Mouse (Mus musculus) lung, adult 18-20 months (tissue): ENCODE data around the gene Ddx54.

Experiments
- DNase-seq, 2 experiments: peaks; one replicate each; pipeline ENCODE4 v3.0.0; 2022; ENCODE audit warnings: mixed read lengths in 2 of 2

Gene Ddx54

DNA sequence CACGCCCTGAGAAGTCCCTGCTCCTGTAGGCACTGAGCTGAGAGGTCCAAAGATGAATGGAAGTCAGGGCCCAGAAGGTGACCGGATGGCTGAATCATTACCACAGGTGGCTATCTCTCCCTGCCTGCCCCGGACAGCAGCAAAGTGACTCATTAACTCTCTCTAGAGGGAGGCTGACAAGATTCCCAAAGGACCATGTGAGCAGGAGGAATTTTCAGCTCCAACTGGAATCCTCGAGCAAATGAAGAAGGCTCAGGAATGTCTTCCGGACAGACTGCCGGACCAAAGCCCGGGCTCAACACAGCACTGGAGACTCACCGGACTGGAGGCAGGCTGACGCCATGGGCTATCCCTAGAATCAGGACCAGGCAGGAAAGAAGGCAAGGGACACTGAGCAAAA lies 30.5 kb upstream of the Ddx54 start:
- no peak for DNase-seq

DNA sequence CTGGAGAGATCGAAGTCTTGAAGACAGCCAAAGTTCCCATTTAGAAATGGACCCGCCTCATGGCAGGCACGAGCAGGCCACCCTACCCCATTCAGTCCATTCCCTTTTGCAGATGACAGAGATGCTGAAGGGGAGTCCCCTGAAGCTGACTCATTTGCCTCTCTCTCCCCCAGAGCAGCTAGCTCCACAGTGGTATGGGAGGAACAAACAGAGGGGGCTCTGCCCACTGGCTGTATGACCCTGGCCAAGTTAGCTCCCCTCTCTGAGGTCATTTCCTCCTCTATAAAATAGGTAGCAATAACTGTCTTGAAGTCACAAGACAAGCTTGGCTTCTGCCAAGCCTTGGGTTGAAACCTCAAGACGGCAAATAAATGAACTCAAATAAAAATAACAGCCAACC lies 29.0 kb upstream of the Ddx54 start:
- no peak for DNase-seq

DNA sequence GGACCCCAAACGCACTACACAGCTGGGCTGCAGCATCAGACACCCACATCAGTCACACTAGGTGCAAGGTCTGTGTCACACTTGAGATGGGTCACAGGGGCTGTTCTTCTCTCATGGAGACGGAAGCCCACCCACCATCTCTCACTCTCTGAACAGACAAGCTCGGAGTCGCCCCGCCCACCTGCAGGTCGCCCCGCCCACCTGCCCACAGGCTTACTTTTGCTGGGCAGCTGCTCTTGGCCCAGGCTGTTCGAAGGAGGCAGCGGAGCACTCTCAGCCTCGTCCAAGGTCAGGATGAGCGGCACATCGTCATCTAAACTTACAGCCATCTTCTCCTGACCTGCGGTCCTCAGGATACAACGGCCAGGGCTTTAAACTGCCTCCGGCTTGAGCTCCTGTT lies 27.6 kb upstream of the Ddx54 start:
- DNase-seq: no peak

DNA sequence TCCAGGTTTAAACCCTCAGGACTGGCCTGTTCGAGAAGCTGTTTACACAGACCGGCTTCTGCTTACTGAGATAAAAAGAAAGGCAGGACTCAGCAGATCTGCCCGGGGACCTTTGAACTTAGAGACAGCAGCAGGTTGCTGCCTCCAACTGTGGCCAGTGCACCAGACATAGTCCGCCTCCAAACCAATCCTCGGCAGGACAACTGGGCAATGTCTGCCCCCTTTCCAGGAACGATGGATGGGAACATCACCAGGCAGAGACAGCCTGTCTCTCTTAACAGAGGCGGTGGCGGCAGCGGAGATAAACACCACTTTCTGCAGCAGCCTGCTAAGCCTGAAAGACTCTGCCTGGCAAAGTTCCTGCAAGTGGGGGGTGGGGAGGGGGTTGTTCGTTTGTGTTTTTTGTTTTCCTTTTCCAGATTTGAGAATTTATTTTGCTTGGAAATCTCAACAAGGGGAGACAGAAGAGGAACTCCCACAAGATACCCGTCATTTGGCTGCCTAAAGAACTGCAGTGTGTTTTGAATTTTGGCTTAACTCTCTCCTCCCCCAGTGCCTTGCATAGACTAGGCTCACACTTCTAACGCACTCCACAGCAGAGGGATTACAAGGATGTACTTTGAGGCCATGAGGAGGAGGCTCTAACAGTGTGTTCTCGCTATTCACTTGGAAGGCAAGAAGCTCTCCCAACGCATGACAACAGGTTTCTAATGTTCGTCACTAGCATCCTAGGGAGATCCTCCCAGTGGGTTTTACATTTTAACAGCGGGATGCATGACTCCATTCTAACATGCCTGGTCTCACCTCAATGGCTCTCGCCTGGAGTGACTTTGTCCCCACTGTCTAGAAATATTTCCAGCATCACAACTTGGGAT lies 25.6 kb upstream of the Ddx54 start:
- DNase-seq: no peak

DNA sequence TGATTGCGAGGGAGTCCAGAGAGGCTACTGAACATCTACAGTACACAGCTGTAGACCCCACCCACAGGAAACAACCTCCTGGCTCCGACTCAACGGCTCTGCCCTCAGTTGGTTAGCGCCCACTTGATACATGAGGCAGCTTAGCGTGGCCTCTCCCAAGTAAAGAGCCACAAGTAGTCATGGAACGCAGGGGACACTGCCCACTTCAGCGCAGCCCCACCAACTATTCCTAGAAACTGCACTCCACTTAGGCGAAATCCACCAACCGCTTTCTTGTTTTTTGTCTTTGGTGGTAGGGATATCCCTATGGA lies 25.0 kb upstream of the Ddx54 start:
- peak; percentile 59 to 74 for DNase-seq

DNA sequence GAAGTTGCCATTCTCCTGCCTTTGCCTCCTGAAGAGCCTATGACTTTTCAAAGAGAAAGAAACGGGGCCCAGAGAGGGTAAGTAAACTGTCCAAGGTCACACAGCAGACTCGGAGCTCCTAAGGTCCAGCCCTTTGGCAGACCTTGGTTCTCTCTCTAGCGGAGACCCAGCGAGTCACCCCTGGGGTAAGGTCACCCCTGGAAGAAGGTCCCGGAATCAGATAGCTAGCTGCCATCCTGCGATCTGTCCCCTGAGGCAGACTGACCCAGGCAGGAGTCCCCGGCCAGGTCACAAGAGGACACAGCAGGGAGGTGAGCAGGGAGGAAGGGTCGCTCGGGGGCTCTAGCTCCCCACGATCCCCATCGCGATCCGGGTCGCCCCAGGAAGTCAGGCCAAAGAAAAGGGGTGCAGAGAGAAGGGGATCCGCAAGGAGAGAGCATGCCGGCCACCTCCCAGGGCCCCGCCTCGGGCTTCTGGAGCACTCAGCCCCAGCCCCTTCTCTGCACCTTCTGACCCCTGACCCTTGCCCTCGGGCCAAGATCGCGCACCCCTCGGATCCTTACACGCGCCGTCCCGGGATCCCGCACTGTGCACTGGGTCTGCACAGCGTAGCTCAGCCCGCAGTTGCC lies 24.5 kb upstream of the Ddx54 start:
- DNase-seq: no peak

DNA sequence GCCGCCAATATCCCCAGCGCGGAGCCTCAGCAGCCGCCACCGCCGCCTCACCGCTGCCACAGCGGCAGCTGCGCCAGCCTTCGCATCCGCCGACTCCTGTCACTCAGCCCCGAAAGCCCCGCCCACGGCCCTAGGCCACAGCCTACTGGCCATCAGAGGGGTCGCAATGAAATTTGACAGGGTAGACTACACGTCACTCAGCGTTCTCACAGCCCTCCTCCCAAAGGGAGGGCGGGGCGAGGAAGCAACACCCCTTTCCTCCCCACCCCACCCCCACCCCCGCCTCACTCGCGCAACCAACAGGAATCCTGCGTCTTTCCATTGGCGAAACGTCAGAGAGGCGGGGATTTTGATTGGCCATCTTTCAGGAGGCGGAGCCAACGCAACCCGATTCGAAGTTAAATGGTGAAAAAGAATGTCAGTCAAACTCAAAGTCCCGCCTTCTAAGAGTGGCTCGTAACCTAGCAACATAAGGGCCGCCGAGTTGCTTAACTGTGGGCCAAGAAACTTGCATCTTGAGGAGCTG lies 23.9 kb upstream of the Ddx54 start, which contains the start of the genes Tpcn1 and Iqcd:
TSS of gene Tpcn1 (minus strand) at position 105 of the 526 bp plus-strand sequence.
TSS of gene Iqcd (plus strand) at position 448 of the 526 bp plus-strand sequence.
- DNase-seq: peak; percentile 99

DNA sequence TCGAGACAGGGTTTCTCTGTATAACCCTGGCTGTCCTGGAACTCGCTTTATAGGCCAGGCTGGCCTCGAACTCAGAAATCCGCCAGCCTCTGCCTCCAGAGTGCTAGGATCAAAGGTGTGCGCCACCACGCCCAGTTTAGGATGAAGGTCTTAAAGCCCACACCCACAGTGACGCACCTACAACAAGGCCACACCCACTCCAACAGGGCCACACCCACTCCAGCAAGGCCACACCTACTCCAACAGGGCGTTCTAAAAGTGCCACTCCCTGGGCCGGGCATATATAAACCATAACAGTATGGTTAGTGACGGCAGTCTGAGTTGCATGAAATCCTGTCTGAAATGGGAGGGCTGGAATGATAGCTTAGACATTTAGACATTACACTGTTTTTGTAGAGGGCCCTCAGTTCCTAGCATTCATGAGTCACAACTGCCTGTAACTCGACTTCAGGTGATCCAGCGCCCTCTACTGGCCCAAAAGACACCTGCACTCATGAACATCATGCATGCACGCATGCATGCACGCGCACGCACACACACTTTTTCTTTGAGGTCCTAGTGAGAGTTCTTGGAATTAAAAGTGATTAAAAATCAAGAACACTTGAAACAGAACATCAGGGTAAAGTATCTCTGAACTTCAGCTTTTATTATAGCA lies 22.1 kb upstream of the Ddx54 start:
- DNase-seq: no peak

DNA sequence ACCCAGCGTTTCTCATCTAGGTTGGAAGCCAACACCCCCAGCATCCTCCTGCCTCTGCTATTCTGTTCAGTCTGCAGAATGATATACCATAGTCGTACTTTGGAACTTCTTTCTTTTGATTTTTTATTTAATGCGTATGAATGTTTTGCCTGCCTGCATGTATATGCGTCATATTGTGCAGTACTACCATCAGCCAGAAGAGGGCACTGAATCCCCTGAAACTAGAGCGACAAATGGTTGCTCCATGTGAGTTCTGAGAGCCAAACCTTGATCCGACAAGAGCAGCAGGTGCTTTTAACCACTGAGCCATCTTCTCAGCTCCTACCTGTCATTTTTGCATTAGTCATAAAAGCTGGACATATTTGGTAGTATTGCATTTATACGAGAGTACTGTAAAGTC lies 20.4 kb upstream of the Ddx54 start:
- no peak for DNase-seq

DNA sequence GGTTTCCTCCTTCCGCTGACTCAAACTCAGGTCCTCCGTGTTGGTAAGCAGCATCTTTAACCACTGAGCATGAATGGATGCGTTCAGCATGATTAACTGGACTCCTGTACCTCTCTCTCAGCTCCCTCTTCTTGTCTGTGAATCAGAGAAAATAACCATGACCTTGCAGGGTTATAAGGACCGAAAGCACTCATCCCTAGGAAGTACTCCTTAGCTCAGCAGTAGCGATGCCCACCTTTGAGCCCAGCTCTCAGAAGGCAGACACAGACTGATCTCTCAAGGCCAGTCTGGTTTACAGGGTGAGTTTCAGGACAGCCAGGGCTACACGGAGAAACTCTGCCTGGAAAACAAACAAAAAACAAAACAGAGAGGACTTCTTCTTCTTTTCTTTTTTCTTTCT lies 18.1 kb upstream of the Ddx54 start:
- no peak for DNase-seq

DNA sequence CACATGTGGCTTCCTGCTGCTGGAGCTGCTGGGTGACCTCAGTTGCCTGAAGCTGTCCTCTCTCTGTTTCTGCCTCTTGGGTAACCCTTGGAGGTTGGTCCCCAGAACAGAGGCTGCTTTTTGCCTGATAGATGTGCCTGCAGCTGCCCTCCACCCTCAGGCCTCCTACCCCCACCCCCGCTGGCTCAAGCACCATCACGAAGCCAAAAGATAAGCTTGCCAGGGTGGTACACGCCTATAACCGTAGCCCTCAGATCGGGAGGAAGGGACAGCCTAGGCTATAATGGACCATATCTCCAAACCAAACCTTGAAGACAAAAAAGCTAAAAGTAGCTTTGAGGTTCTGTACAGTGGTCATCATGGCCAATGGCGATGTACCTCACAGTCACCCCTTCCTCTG lies 12.9 kb upstream of the Ddx54 start:
- no peak for DNase-seq

DNA sequence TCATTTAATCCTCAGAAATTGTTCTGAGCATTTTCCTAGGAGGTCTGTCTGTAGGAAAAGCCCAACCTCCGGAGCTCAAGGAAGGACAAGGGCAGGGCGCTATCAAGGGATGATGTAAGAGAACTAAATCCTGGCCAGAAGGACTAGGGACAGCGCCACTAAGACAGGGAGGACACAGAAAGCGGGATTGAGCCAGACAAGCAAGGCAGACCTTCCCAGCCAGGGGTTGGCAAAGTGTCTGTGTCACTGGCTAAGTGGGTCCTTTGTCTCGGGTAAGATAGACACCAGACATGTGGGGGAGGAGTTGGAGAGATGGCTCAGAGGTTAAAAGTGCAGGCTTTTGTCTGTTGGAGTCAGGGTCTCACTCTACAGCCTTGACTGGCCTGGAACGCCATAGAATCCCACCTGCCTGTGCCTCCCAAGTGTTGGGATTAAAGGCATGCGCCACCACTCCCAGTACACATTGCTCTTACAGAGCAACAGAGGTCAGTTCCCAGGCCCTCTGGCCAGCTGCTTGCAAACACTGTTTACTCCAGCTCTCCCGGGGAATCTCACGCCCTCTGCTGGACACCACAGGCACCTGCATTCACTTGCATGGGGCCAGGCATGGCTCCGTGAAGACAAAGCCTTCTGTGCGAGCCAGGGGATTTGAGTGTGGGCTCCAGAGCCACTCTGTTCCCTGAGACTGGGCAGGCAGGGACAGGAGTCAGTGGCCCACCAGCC lies 11.4 kb upstream of the Ddx54 start:
- DNase-seq: no peak

DNA sequence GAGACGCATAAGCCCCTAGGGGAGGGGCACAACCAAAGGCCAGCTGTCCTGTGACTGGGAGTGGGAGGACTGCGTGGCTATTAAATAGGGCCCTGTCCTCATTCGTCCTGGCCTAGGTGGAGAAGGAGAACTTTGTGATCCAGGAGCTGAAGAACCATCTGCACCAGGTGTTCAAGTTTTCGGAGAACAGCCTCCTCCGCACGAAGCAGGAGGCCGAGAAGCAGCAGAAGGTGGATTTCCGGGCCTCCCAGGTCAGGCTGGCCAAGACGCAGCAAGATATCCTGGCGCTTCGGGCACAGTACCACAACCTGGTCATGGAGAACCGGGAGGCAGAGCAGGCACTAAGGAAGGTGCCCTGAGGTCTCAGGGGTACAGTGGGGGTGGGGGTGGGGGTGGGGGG lies 10.3 kb upstream of the Ddx54 start:
- DNase-seq: no peak

DNA sequence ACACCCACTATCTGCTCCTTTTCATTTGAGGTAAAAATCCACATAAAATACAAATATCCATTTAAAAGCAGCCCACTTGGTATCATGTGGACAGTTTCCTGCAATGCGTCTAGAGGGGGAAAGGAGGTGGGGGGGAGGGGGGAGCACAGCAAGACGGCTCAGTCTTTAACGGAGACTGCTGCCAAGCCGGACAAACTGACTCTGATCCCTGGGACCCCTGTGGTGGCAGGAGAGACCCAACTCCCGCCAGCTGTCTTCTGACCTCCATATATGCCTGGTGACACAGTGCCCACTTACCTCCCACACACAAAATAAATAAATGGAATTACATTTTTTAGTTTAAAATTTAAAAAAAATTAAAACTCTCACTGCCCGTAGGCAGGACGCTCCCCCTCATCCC lies 9.0 kb upstream of the Ddx54 start:
- DNase-seq: no peak

DNA sequence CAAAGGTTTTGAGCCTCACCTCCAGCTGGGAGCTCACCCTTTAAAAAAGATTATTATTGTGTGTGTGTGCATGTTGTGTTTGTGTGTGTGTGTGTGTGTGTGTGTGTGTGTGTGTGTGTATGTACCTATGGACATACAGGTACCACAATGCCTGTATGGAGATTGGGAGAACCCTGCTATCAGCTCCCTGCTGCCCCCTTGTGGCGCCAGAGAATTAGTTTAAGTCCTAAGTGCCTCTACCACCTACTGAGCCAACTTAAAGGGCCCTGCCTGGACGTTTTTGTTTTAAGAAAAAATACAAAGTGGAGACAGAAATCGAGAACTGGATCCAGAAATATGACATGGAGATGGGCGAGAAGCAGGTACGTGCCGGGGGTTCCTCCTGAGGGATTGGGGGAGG lies 7.7 kb upstream of the Ddx54 start:
- peak; percentile 77 to 82 for DNase-seq

DNA sequence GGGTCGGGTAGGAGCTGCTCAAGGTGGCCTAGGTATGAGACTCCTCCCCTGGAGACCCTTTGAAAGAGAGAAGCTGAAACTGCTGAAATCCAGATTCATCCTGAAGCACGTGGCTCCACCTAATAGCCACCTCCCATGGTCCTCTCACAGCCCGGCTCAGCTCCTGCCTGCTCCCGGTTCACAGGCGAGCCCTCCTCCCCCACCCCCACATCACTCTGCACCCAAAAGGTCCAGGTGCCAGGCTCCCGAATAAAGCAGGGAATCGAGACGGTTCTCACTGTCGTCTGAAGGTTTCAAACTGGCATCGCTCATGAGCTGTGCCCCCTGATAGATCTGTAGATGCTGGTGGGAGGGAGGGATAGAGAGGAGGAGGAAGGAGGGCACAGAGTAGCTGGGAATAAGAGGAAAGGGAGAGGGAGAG lies 7.3 kb upstream of the Ddx54 start:
- DNase-seq: no peak

DNA sequence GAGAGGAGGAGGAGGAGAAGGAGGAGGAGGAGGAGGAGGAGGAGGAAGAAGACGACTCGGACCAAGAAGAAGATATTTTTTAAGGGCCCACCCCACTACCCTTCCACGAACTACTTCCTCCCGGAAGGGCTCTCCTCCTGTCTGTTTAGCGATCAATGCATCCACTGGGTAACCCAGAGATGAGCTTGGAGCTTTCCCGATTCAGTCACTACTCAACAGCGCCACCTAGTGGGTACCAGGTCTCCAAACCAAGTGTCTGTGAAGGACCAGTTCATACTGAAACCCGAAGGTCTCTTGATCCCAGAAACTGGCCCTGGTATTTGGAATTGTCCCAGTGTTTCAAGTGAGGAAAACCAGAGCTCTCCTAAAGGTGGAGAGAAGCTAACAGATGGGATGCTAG lies 6.9 kb upstream of the Ddx54 start:
- peak; percentile 79 to 87 for DNase-seq

DNA sequence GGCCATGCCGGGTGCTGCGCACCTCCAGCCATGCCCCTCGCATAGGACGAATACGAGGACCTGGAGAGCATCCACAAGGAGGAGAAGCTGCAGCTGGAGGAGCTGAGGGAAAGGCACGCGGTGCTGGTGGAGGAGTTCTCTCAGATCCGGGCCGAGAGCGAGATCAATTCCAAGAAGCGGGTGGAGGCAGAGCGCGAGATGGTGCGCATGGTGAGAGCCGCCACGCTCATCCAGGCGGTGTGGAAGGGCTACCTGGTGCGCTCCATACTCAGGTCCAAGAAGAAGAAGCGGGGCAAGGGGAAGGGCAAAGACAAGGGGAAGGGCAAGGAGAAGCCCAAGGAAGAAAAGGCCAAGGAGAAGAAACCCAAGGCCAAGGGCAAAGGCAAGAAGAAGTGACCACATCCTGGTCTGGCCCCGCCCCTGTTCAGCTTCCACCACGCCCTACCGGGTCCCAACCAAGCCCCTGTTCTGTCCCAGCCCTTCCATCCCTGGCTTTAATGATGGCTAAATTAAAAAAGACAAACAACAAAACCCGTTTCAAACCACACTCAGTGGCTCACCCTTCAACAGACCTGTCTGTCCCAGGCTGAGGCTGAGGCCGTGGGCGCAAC lies 5.8 kb upstream of the Ddx54 start:
- DNase-seq: no peak

DNA sequence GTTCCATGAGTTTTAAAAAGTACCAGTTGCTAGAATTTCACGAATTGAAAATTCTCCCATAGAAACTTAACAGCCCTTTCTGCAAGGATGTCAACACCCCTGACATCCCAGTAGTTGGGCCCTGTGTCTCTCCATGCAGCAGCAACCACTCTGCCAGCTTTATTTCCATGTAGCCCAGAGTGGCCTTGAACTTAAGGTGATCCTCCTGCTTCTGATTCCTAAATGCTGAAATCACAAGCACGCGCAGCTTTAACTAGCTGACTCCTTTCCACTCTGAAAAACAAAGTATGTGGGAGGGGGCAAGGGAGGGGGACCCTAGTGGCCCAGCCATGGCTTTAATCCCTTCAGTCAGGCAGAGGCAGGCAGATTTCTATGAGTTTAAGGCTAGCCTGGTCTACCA lies 5.2 kb upstream of the Ddx54 start:
- DNase-seq: no peak

DNA sequence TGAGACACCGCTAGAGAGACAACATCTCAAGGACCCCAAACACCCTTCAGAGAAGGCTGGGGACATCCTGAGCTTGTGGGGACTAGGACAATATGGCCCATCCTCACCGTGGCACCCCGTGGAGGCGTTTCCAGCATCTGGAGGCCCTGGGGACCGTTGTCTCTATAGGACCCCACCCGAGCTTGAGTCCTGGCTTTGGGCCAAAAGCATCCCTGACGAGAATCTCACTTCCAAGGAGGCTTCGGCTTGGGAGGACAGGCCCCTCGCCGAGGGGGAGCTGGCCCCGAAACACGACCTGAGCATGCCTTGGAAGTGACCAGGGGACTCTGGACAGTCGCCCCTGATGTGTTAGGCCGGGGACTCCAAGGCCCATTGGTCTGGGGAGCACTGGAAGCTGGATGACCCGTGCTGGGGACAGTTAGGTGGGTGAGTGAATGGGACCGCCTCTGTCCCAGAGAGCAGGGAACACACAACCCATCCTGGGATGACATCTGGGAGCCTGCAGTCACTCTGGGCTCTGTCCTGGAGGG lies 3.2 kb upstream of the Ddx54 start:
- no peak for DNase-seq

DNA sequence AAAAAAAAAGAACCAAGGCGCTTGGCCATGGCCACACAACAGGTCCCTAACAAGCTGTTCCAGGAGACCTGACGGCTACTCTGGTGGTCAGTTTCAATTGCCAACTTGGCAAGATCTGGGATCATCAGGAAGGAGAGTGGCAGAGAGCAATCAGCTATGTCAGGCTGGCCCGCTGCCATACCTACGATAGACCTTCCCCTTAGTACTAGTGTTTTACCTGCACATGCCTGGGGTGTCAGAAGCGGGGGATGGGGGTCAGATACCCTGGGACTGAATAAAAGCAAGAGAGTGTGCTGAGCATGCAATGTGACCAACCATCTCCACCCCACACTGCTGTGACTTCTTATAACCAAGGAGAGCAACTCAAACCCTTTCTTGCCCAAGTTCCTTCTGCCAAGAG lies 1.6 kb upstream of the Ddx54 start:
- DNase-seq: no peak

DNA sequence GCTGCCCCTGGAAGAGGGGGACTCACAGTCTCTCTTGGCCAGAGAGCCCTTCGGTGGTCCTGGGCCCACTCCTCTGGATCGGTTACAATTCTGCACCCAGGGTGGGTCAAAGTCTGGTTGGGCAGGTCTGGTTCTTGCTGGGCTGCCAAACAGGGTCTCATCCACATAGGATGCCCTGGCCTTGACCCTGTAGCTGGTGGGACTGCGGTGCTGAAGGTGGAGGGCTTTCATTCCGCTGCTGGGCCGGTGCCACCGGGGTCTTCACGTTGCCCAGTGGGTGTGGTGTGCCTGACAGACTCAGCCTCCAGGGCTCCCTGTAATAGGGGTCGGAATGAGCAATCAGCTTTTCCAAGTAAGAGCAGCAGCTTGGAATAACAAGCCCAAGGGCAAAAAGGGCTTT lies 1.1 kb upstream of the Ddx54 start:
- no peak for DNase-seq
